Mouse (Mus musculus): ENCODE results near the gene Nr2c1. TPM values are rescaled to one million over a fixed set of nuclear protein-coding genes. Genes with fewer than 3 reads are reported as not detected.

Nr2c1 gene
- polyA plus RNA-seq, 1 experiment from 2014 or later, result 10.9 TPM

- no peak overlapping the region for H3K4me3 ChIP-seq (ENCODE audit: low read depth, low read length)
- DNase-seq (ENCODE audit: low spot score) (peak; percentile 81), ATAC-seq (replicated peaks; ENCODE audit: low FRiP score) (peak; percentile 49; the same call in 1 of the 2 replicates)
- WGBS, result 38% methylated on average over 6 of the region's 6 CpGs
- no peaks in the 10 kb centered on the region for H3K9me3 ChIP-seq (ENCODE audit: control insufficient read depth, low read length)
- H3K27me3 ChIP-seq (ENCODE audit: control insufficient read depth, insufficient read depth, low read length), result no peaks in the 10 kb centered on the region
- H3K4me1 ChIP-seq (replicated peaks; ENCODE audit: control insufficient read depth, insufficient read depth, low read length), result no peaks in the 10 kb centered on the region
- no peak overlapping the region for H3K9ac ChIP-seq (ENCODE audit: low read length)
- H3K27ac ChIP-seq (ENCODE audit: low read depth, low read length), result no peak overlapping the region
- no peaks in the 10 kb centered on the region for H3K36me3 ChIP-seq (ENCODE audit: control insufficient read depth, insufficient read depth, low read length)
- H3K4me2 ChIP-seq (ENCODE audit: low read depth, low read length, severe bottlenecking), result no peak overlapping the region
Measured at GRCm38 (mm10) chr10:94115893-94116599, 31.8 kb upstream of the Nr2c1 start.

- H3K27ac ChIP-seq (ENCODE audit: low read depth, low read length), result no peak overlapping the region
- no peak overlapping the region for H3K9ac ChIP-seq (ENCODE audit: low read length)
- H3K36me3 ChIP-seq (ENCODE audit: control insufficient read depth, insufficient read depth, low read length), result no peaks in the 10 kb centered on the region
- H3K4me2 ChIP-seq (ENCODE audit: low read depth, low read length, severe bottlenecking), result no peak overlapping the region
- 89% methylated on average over 12 of the region's 12 CpGs for WGBS
- H3K4me3 ChIP-seq (ENCODE audit: low read depth, low read length), result no peak overlapping the region
- no peaks in the 10 kb centered on the region for H3K9me3 ChIP-seq (ENCODE audit: control insufficient read depth, low read length)
- no peaks in the 10 kb centered on the region for H3K27me3 ChIP-seq (ENCODE audit: control insufficient read depth, insufficient read depth, low read length)
- no peak for DNase-seq (ENCODE audit: low spot score)
- ATAC-seq (replicated peaks; ENCODE audit: low FRiP score), result no peak
- no peaks in the 10 kb centered on the region for H3K4me1 ChIP-seq (replicated peaks; ENCODE audit: control insufficient read depth, insufficient read depth, low read length)
Measured at GRCm38 (mm10) chr10:94116781-94117340, 31.0 kb upstream of the Nr2c1 start.

GRCm38 (mm10) chr10:94117916-94118315 lies 29.9 kb upstream of the Nr2c1 start:
- Histone ChIP-seq H3K9me3 (ENCODE audit: control insufficient read depth, low read length) (no peaks in the 10 kb centered on the region), H3K36me3 (ENCODE audit: control insufficient read depth, insufficient read depth, low read length) (no peaks in the 10 kb centered on the region), H3K27me3 (ENCODE audit: control insufficient read depth, insufficient read depth, low read length) (no peaks in the 10 kb centered on the region), H3K4me3 (ENCODE audit: low read depth, low read length) (no peak overlapping the region), H3K27ac (ENCODE audit: low read depth, low read length) (no peak overlapping the region), H3K4me1 (replicated peaks; ENCODE audit: control insufficient read depth, insufficient read depth, low read length) (no peaks in the 10 kb centered on the region), H3K9ac (ENCODE audit: low read length) (no peak overlapping the region), H3K4me2 (ENCODE audit: low read depth, low read length, severe bottlenecking) (no peak overlapping the region)
- WGBS, result 94% methylated on average over 3 of the region's 3 CpGs
- ATAC-seq (replicated peaks; ENCODE audit: low FRiP score) (no peak), DNase-seq (ENCODE audit: low spot score) (no peak)

- no peaks in the 10 kb centered on the region for H3K36me3 ChIP-seq (ENCODE audit: control insufficient read depth, insufficient read depth, low read length)
- WGBS, result 95% methylated on average over 7 of the region's 7 CpGs
- no peak overlapping the region for H3K27ac ChIP-seq (ENCODE audit: low read depth, low read length)
- no peaks in the 10 kb centered on the region for H3K4me1 ChIP-seq (replicated peaks; ENCODE audit: control insufficient read depth, insufficient read depth, low read length)
- no peaks in the 10 kb centered on the region for H3K9me3 ChIP-seq (ENCODE audit: control insufficient read depth, low read length)
- H3K4me2 ChIP-seq (ENCODE audit: low read depth, low read length, severe bottlenecking), result no peak overlapping the region
- no peaks in the 10 kb centered on the region for H3K27me3 ChIP-seq (ENCODE audit: control insufficient read depth, insufficient read depth, low read length)
- DNase-seq (ENCODE audit: low spot score), result no peak
- ATAC-seq (replicated peaks; ENCODE audit: low FRiP score), result no peak
- H3K9ac ChIP-seq (ENCODE audit: low read length), result no peak overlapping the region
- no peak overlapping the region for H3K4me3 ChIP-seq (ENCODE audit: low read depth, low read length)
Measured at GRCm38 (mm10) chr10:94118993-94119392, 28.8 kb upstream of the Nr2c1 start.

GRCm38 (mm10) chr10:94120676-94121075 lies 27.1 kb upstream of the Nr2c1 start:
- ATAC-seq (replicated peaks; ENCODE audit: low FRiP score) (no peak), DNase-seq (ENCODE audit: low spot score) (no peak)
- Histone ChIP-seq H3K4me3 (ENCODE audit: low read depth, low read length) (no peak overlapping the region), H3K27ac (ENCODE audit: low read depth, low read length) (no peak overlapping the region), H3K4me2 (ENCODE audit: low read depth, low read length, severe bottlenecking) (no peak overlapping the region), H3K9ac (ENCODE audit: low read length) (no peak overlapping the region), H3K4me1 (replicated peaks; ENCODE audit: control insufficient read depth, insufficient read depth, low read length) (no peaks in the 10 kb centered on the region), H3K36me3 (ENCODE audit: control insufficient read depth, insufficient read depth, low read length) (no peaks in the 10 kb centered on the region), H3K9me3 (ENCODE audit: control insufficient read depth, low read length) (no peaks in the 10 kb centered on the region), H3K27me3 (ENCODE audit: control insufficient read depth, insufficient read depth, low read length) (no peaks in the 10 kb centered on the region)
- WGBS, result 92% methylated on average over 9 of the region's 9 CpGs

- Histone ChIP-seq H3K4me1 (replicated peaks; ENCODE audit: control insufficient read depth, insufficient read depth, low read length) (no peaks in the 10 kb centered on the region), H3K4me3 (ENCODE audit: low read depth, low read length) (no peak overlapping the region), H3K27me3 (ENCODE audit: control insufficient read depth, insufficient read depth, low read length) (no peaks in the 10 kb centered on the region), H3K9ac (ENCODE audit: low read length) (no peak overlapping the region), H3K36me3 (ENCODE audit: control insufficient read depth, insufficient read depth, low read length) (no peaks in the 10 kb centered on the region), H3K9me3 (ENCODE audit: control insufficient read depth, low read length) (no peaks in the 10 kb centered on the region), H3K27ac (ENCODE audit: low read depth, low read length) (no peak overlapping the region), H3K4me2 (ENCODE audit: low read depth, low read length, severe bottlenecking) (no peak overlapping the region)
- WGBS, result 96% methylated on average over 7 of the region's 7 CpGs
- ATAC-seq (replicated peaks; ENCODE audit: low FRiP score) (no peak), DNase-seq (ENCODE audit: low spot score) (no peak)
Measured at GRCm38 (mm10) chr10:94122595-94122994, 25.2 kb upstream of the Nr2c1 start.

GRCm38 (mm10) chr10:94123581-94123980 lies 24.2 kb upstream of the Nr2c1 start:
- Histone ChIP-seq H3K4me1 (replicated peaks; ENCODE audit: control insufficient read depth, insufficient read depth, low read length) (no peaks in the 10 kb centered on the region), H3K4me2 (ENCODE audit: low read depth, low read length, severe bottlenecking) (no peak overlapping the region), H3K27ac (ENCODE audit: low read depth, low read length) (no peak overlapping the region), H3K9ac (ENCODE audit: low read length) (no peak overlapping the region), H3K27me3 (ENCODE audit: control insufficient read depth, insufficient read depth, low read length) (no peaks in the 10 kb centered on the region), H3K4me3 (ENCODE audit: low read depth, low read length) (no peak overlapping the region), H3K36me3 (ENCODE audit: control insufficient read depth, insufficient read depth, low read length) (no peaks in the 10 kb centered on the region), H3K9me3 (ENCODE audit: control insufficient read depth, low read length) (no peaks in the 10 kb centered on the region)
- WGBS, result 95% methylated on average over 5 of the region's 5 CpGs
- DNase-seq (ENCODE audit: low spot score) (no peak), ATAC-seq (replicated peaks; ENCODE audit: low FRiP score) (no peak)

- 82% methylated on average over 5 of the region's 5 CpGs for WGBS
- H3K9me3 ChIP-seq (ENCODE audit: control insufficient read depth, low read length), result no peaks in the 10 kb centered on the region
Measured at GRCm38 (mm10) chr10:94124376-94124775, 23.4 kb upstream of the Nr2c1 start.

GRCm38 (mm10) chr10:94129680-94130119 lies 18.1 kb upstream of the Nr2c1 start:
- no peak overlapping the region for H3K4me3 ChIP-seq (ENCODE audit: low read depth, low read length)
- H3K9me3 ChIP-seq (ENCODE audit: control insufficient read depth, low read length), result no peaks in the 10 kb centered on the region
- H3K4me2 ChIP-seq (ENCODE audit: low read depth, low read length, severe bottlenecking), result no peak overlapping the region
- peak; percentile 61; the same call in 1 of the 2 replicates for ATAC-seq (replicated peaks; ENCODE audit: low FRiP score)
- no peaks in the 10 kb centered on the region for H3K36me3 ChIP-seq (ENCODE audit: control insufficient read depth, insufficient read depth, low read length)
- DNase-seq (ENCODE audit: low spot score), result no peak
- H3K27me3 ChIP-seq (ENCODE audit: control insufficient read depth, insufficient read depth, low read length), result no peaks in the 10 kb centered on the region
- 70% methylated on average over 9 of the region's 9 CpGs for WGBS
- peak overlapping the region; percentile 31; the same call in 1 of the 2 replicates for H3K27ac ChIP-seq (ENCODE audit: low read depth, low read length)
- H3K4me1 ChIP-seq (replicated peaks; ENCODE audit: control insufficient read depth, insufficient read depth, low read length), result no peaks in the 10 kb centered on the region
- no peak overlapping the region for H3K9ac ChIP-seq (ENCODE audit: low read length)

More at GRCm38 (mm10) chr10:94124376-94124775, 23.4 kb upstream of the Nr2c1 start:
- Histone ChIP-seq H3K27me3 (ENCODE audit: control insufficient read depth, insufficient read depth, low read length) (no peaks in the 10 kb centered on the region), H3K9ac (ENCODE audit: low read length) (no peak overlapping the region), H3K4me1 (replicated peaks; ENCODE audit: control insufficient read depth, insufficient read depth, low read length) (no peaks in the 10 kb centered on the region), H3K36me3 (ENCODE audit: control insufficient read depth, insufficient read depth, low read length) (no peaks in the 10 kb centered on the region), H3K27ac (ENCODE audit: low read depth, low read length) (no peak overlapping the region), H3K4me2 (ENCODE audit: low read depth, low read length, severe bottlenecking) (no peak overlapping the region), H3K4me3 (ENCODE audit: low read depth, low read length) (no peak overlapping the region)
- DNase-seq (ENCODE audit: low spot score) (no peak), ATAC-seq (replicated peaks; ENCODE audit: low FRiP score) (no peak)
